Mouse (Mus musculus) lung, adult 10 weeks (tissue): ENCODE measurements around the gene Rit1. TPM values are rescaled to one million over a fixed set of nuclear protein-coding genes. Genes with fewer than 3 reads are reported as not detected.

Experiments used
- polyA plus RNA-seq: library from polyadenylated mRNA; stranded (reverse); fragments of 350-450 nt; fragmentation: Illumina TruSeq; extraction: RNeasy Lipid Tissue Mini Kit (QIAGEN cat#74804); gene quantifications from one replicate; pipeline ENCODE4 v1.2.3, GENCODE M21; 2014; ENCODE audit warnings: low read depth, low replicate concordance; ENCODE audit not compliant: insufficient read depth

Rit1 gene
- polyA plus RNA-seq, result 70.5 TPM

GRCm38 (mm10) chr3:88716399-88717197, at the start of gene Rit1:
Gene Rit1 (plus strand): TSS chr3:88716838.

GRCm38 (mm10) chr3:88684980-88685941, 31.4 kb upstream of the Rit1 start, which contains the start of gene Khdc4:
Gene Khdc4 (plus strand): TSS chr3:88685803.

GRCm38 (mm10) chr3:88774939-88775841, 58.6 kb downstream of the Rit1 start, which contains the start of gene Syt11:
Gene Syt11 (minus strand): TSS chr3:88775164.

Other genes starting within 250 kb of the Rit1 start
- gene Lmna, start 206.9 kb upstream of the Rit1 start, polyA plus RNA-seq, result 80.0 TPM
- 0.32 TPM for gene Mex3a, start 184.4 kb upstream of the Rit1 start, polyA plus RNA-seq
- gene Rab25, start 168.5 kb upstream of the Rit1 start, polyA plus RNA-seq, result 43.8 TPM
- 142 TPM for gene Lamtor2, start 163.8 kb upstream of the Rit1 start, polyA plus RNA-seq
- 20.0 TPM for gene Ubqln4, start 163.1 kb upstream of the Rit1 start, polyA plus RNA-seq
- 196 TPM for gene Ssr2, start 141.0 kb upstream of the Rit1 start, polyA plus RNA-seq
- gene Arhgef2, start 110.9 kb upstream of the Rit1 start, polyA plus RNA-seq, result 52.8 TPM
- gene Rxfp4, start 63.7 kb upstream of the Rit1 start, polyA plus RNA-seq, result not detected
- 17.8 TPM for gene Khdc4, start 31.0 kb upstream of the Rit1 start, polyA plus RNA-seq
- gene Syt11, start 58.3 kb downstream of the Rit1 start, polyA plus RNA-seq, result 6.0 TPM
- gene Gon4l, start 118.4 kb downstream of the Rit1 start, polyA plus RNA-seq, result 7.9 TPM
- 12.2 TPM for gene Msto1, start 197.2 kb downstream of the Rit1 start, polyA plus RNA-seq
- 4.8 TPM for gene Ash1l, start 233.8 kb downstream of the Rit1 start, polyA plus RNA-seq
- 63.0 TPM for gene Dap3, start 234.3 kb downstream of the Rit1 start, polyA plus RNA-seq